15 mouse cellular contexts compared by ENCODE assay signal in the genomic region with DNA sequence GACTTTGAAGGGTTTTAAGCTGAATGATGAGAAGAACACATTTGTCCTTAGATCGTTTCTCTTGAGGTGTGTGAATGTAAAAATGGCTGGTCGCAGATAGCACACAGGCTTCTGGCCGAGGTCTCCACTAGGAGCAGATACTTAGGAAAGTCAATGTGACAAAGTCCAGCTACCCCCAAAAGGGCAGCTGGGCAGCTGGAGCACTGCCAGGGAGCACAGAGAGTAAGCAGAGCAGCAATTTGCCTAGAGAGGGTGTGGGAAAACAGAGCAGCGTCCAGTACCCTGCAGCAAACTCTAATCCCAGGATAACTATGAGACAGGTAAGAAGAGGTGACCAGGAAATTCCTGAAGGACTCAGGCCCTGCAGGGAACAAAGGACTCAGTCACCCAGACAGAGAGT.
DNase-seq lines count a peak whose midpoint lies in the region; TF ChIP-seq lines count a peak whose summit lies in the region.
"Had no signal": no experiment of that assay in that cellular context is flagged by ENCODE, and none has a peak within 500 bp of the region (broad histone marks: within the 10 kb centered on the region; RNA-seq: fewer than 3 reads in every experiment).

No protein-coding gene starts in this region.

- no peak overlapping the region for H3K9ac ChIP-seq in liver, adult 2 months (ENCODE audit: low read depth, low read length)
- H3K9ac ChIP-seq: embryonic facial prominence, embryonic 12.5 days; forebrain, postnatal 0 days; midbrain, embryonic 12.5 days had no signal

- DNase-seq in heart, adult 11 months, result peak; percentile 85
- no peak for DNase-seq in heart, postnatal 25 days (ENCODE audit: low spot score)
- peak; percentile 17 for DNase-seq in lung, postnatal 10 days
- no peak for DNase-seq in lung, postnatal 25 days (ENCODE audit: low spot score)
- peak; percentile 85 for DNase-seq in liver, adult 2 months (ENCODE audit: extremely low read depth, low read depth, low spot score)
- DNase-seq in hindbrain, embryonic 10.5 days (ENCODE audit: low spot score), result no peak
- DNase-seq in right cerebral cortex, postnatal 36 days (ENCODE audit: low spot score in 2 of 2), result no peak
- DNase-seq: B cell, adult 2 months; cerebellum, adult 11-12 months; forebrain, postnatal 0 days; lung, postnatal 36 days; thymus, postnatal 25 days had no signal

- H3K27me3 ChIP-seq in liver, adult 2 months (ENCODE audit: control insufficient read depth, insufficient read depth, low read length), result no peaks in the 10 kb centered on the region
- H3K27me3 ChIP-seq in hindbrain, embryonic 10.5 days (ENCODE audit: insufficient read depth, poor library complexity, severe bottlenecking), result no peaks in the 10 kb centered on the region
- H3K27me3 ChIP-seq: embryonic facial prominence, embryonic 12.5 days; midbrain, embryonic 12.5 days had no signal

- peaks cover 11% of the 10 kb centered on the region; the same call in 1 of the 2 replicates for H3K4me1 ChIP-seq in liver, adult 2 months (ENCODE audit: control insufficient read depth, insufficient read depth, low read length)
- peaks cover 19% of the 10 kb centered on the region for H3K4me1 ChIP-seq in hindbrain, embryonic 10.5 days (replicated peaks)
- H3K4me1 ChIP-seq: embryonic facial prominence, embryonic 12.5 days had no signal

- TF ChIP-seq POLR2A in liver, adult 2 months (IDR thresholded peaks at IDR 0.05; ENCODE audit: extremely low read depth, insufficient read depth, low read length), result no peak

- H3K4me3 ChIP-seq in liver, adult 2 months (ENCODE audit: insufficient read depth, low read depth, low read length), result no peak overlapping the region
- H3K4me3 ChIP-seq in hindbrain, embryonic 10.5 days, result no peak overlapping the region
- H3K4me3 ChIP-seq: embryonic facial prominence, embryonic 12.5 days; left cerebral cortex, adult 2 months; midbrain, embryonic 12.5 days had no signal

- H3K36me3 ChIP-seq in liver, adult 2 months (ENCODE audit: control insufficient read depth, insufficient read depth, low read length), result no peaks in the 10 kb centered on the region
- no peaks in the 10 kb centered on the region for H3K36me3 ChIP-seq in hindbrain, embryonic 10.5 days
- H3K36me3 ChIP-seq: embryonic facial prominence, embryonic 12.5 days; midbrain, embryonic 12.5 days had no signal

- H3K27ac ChIP-seq in liver, adult 2 months (replicated peaks; ENCODE audit: insufficient read depth, low read depth, low read length), result no peak overlapping the region
- no peak overlapping the region for H3K27ac ChIP-seq in hindbrain, embryonic 10.5 days
- H3K27ac ChIP-seq: embryonic facial prominence, embryonic 12.5 days; left cerebral cortex, adult 2 months; midbrain, embryonic 12.5 days had no signal

- TF ChIP-seq CTCF in liver, adult 2 months (IDR thresholded peaks at IDR 0.05; ENCODE audit: low read depth, low read length), result no peak

- H3K9me3 ChIP-seq in hindbrain, embryonic 10.5 days, result no peaks in the 10 kb centered on the region
- H3K9me3 ChIP-seq: embryonic facial prominence, embryonic 12.5 days; midbrain, embryonic 12.5 days had no signal

- WGBS in liver, adult 2 months, result 21% methylated on average over 4 of the region's 4 CpGs
- WGBS in hindbrain, embryonic 10.5 days, result 92% methylated on average over 4 of the region's 4 CpGs

- no peaks in the 10 kb centered on the region for H3K79me2 ChIP-seq in liver, adult 2 months (ENCODE audit: control insufficient read depth, insufficient read depth, low read length)

- intact Hi-C loops in heart, postnatal 25 days (cut with DNase I), result no loop called here

Comparison
In these comparisons a context has a peak if more than half of its experiments do, and no peak if none do; other contexts are left out.
1. DNase-seq: peak in heart, adult 11 months (single experiment), lung, postnatal 10 days (single experiment) and liver, adult 2 months (single experiment); none in heart, postnatal 25 days (single experiment), lung, postnatal 25 days (single experiment), hindbrain, embryonic 10.5 days (single experiment) and right cerebral cortex, postnatal 36 days (0 of 2).